In genomic region chr15:25628251-25628650, GRCm38 (mm10) we compare ENCODE assay signal across 19 mouse cellular contexts.
"Had no signal": no experiment of that assay in that cellular context is flagged by ENCODE, and none has a peak within 500 bp of the region (broad histone marks: within the 10 kb centered on the region; RNA-seq: fewer than 3 reads in every experiment).

No protein-coding gene starts in this region.

- H3K4me3 ChIP-seq: lung, embryonic 15.5 days; midbrain, embryonic 10.5 days; midbrain, embryonic 12.5 days; myocyte; neural tube, embryonic 13.5 days; neural tube, embryonic 15.5 days had no signal

- H3K9me3 ChIP-seq: lung, embryonic 15.5 days; midbrain, embryonic 10.5 days; midbrain, embryonic 12.5 days; neural tube, embryonic 13.5 days; neural tube, embryonic 15.5 days had no signal

- H3K36me3 ChIP-seq: lung, embryonic 15.5 days; midbrain, embryonic 12.5 days; neural tube, embryonic 13.5 days; neural tube, embryonic 15.5 days had no signal

- H3K4me2 ChIP-seq: lung, embryonic 15.5 days; midbrain, embryonic 12.5 days; neural tube, embryonic 13.5 days; neural tube, embryonic 15.5 days had no signal

- H3K9ac ChIP-seq: lung, embryonic 15.5 days; midbrain, embryonic 12.5 days; neural tube, embryonic 13.5 days; neural tube, embryonic 15.5 days had no signal

- DNase-seq: lung, adult 2 months; lung, postnatal 10 days; lung, postnatal 4 days; midbrain, embryonic 14.5 days; retina, postnatal 1 day; right cerebral cortex, adult 18-20 months; right cerebral cortex, postnatal 25 days; right cerebral cortex, postnatal 4 days; spleen, adult 18-20 months; thymus, adult 18-20 months; thymus, postnatal 14 days; thymus, postnatal 36 days had no signal

- H3K27ac ChIP-seq: lung, embryonic 15.5 days; midbrain, embryonic 10.5 days; midbrain, embryonic 12.5 days; neural tube, embryonic 13.5 days; neural tube, embryonic 15.5 days had no signal

- ATAC-seq: midbrain, embryonic 16.5 days had no signal

- H3K27me3 ChIP-seq: lung, embryonic 15.5 days had no signal
